Mouse (Mus musculus) gastrocnemius, adult 8-10 months (tissue): ENCODE data around the gene Racgap1. TPM values are rescaled to one million over a fixed set of nuclear protein-coding genes. Genes with fewer than 3 reads are reported as not detected.

Source experiments
- DNase-seq, 2 experiments: peaks; one replicate each; pipeline ENCODE4 v3.0.0; 2022; ENCODE audit warnings: low spot score in 2 of 2
- total RNA-seq, 4 experiments: library from RNA; stranded (reverse); gene quantifications; 2 replicates each; pipeline ENCODE4 v1.2.4; 2022

Gene Racgap1
- total RNA-seq, 4 experiments from 2014 or later = 0.31 to 2.4 (median 1.1) TPM

- no peak for DNase-seq
These were observed 31.6 kb downstream of the Racgap1 start for GRCm38 (mm10) chr15:99619821-99620220.

GRCm38 (mm10) chr15:99618595-99618994 is 32.9 kb downstream of the Racgap1 start:
- no peak for DNase-seq

- DNase-seq = no peak
These were observed 36.2 kb downstream of the Racgap1 start for GRCm38 (mm10) chr15:99615246-99615645.

GRCm38 (mm10) chr15:99614753-99615152 is 36.7 kb downstream of the Racgap1 start:
- DNase-seq = no peak

GRCm38 (mm10) chr15:99614273-99614672 is 37.2 kb downstream of the Racgap1 start:
- DNase-seq = no peak

- no peak for DNase-seq
These were observed 39.9 kb downstream of the Racgap1 start for GRCm38 (mm10) chr15:99611563-99611962.

GRCm38 (mm10) chr15:99608382-99609125 is 42.9 kb downstream of the Racgap1 start:
- no peak for DNase-seq

GRCm38 (mm10) chr15:99607388-99608113 is 43.9 kb downstream of the Racgap1 start:
- DNase-seq = no peak

GRCm38 (mm10) chr15:99606515-99606914 is 44.9 kb downstream of the Racgap1 start:
- DNase-seq = no peak

- no peak for DNase-seq
These were observed 45.9 kb downstream of the Racgap1 start for GRCm38 (mm10) chr15:99605595-99605994.

- DNase-seq = no peak
These were observed 48.2 kb downstream of the Racgap1 start for GRCm38 (mm10) chr15:99603216-99603615.

GRCm38 (mm10) chr15:99602206-99602820 is 49.1 kb downstream of the Racgap1 start:
- DNase-seq = no peak

- DNase-seq = no peak
These were observed 49.7 kb downstream of the Racgap1 start for GRCm38 (mm10) chr15:99601823-99602120.

GRCm38 (mm10) chr15:99600986-99601822 is 50.3 kb downstream of the Racgap1 start, which contains the start of gene Aqp6:
Gene Aqp6, plus strand, starts transcription at chr15:99601400.
- no peak for DNase-seq

- DNase-seq = no peak
These were observed 52.0 kb downstream of the Racgap1 start for GRCm38 (mm10) chr15:99599245-99600070.

GRCm38 (mm10) chr15:99597596-99597995 is 53.9 kb downstream of the Racgap1 start:
- no peak for DNase-seq

- DNase-seq = no peak
These were observed 54.6 kb downstream of the Racgap1 start for GRCm38 (mm10) chr15:99596841-99597240.

- peak; percentile 52 to 65 for DNase-seq
These were observed 55.3 kb downstream of the Racgap1 start for GRCm38 (mm10) chr15:99596056-99596687.

GRCm38 (mm10) chr15:99594951-99595350 is 56.5 kb downstream of the Racgap1 start:
- DNase-seq = no peak

- no peak for DNase-seq
These were observed 58.6 kb downstream of the Racgap1 start for GRCm38 (mm10) chr15:99592877-99593276.
